Mouse (Mus musculus) heart, postnatal 0 days (tissue): ENCODE data around the gene Plekhm1.

Experiments used
- CTCF ChIP-seq: IDR thresholded peaks from 2 replicates; pipeline ENCODE4 v1.5.1; 2016; ENCODE audit warnings: antibody characterized with exemption, control low read depth, low read depth
- EP300 ChIP-seq: IDR thresholded peaks from 2 replicates; pipeline ENCODE4 v1.6.1; 2016; ENCODE audit warnings: antibody characterized with exemption, low read depth

DNA sequence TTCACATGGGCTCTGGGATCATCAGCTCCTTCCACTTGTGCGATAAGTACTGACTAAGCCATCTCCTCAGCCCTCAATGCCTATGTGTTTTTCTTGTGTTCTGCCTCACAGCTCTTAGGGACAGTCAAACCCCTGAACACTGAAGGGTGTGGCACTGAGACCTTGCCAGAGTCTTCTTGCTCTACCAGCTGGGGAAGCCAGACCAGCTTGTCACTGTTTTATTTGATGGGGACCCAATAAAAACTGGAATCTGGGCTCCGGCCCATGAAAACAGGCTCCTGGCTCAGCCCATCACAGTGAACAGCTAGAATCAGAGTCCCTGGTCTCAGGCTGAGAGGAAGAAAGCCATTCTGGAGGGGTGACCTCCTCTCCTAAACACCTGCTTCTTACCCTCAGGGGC lies 75.3 kb downstream of the Plekhm1 start:
- TF ChIP-seq CTCF = no peak
- no peak for TF ChIP-seq EP300
